Mouse (Mus musculus) G1E (cell line): ENCODE results near the gene Dcun1d2. TPM values are rescaled to one million over a fixed set of nuclear protein-coding genes. Genes with fewer than 3 reads are reported as not detected.
A peak's percentile ranks its signal among the peaks of the same experiment; 100 is the strongest.

ENCODE experiments used
- ATAC-seq: 2 replicates; pipeline ENCODE4 v1.8.0; 2016; ENCODE audit warnings: mild to moderate bottlenecking; ENCODE audit not compliant: insufficient number of reproducible peaks, poor library complexity, low FRiP score, severe bottlenecking; ENCODE audit errors: extremely low read depth
- DNase-seq: peaks from one replicate; pipeline ENCODE4 v3.0.0; 2012; ENCODE audit warnings: low spot score
- H3K27me3 ChIP-seq: 2 replicates; pipeline ENCODE4 v1.6.1; 2012; ENCODE audit warnings: mild to moderate bottlenecking, low read length, inconsistent platforms; ENCODE audit not compliant: insufficient read depth
- H3K36me3 ChIP-seq: replicated peaks from 2 replicates; pipeline ENCODE3; 2012; ENCODE audit warnings: mild to moderate bottlenecking, inconsistent platforms
- H3K4me1 ChIP-seq: 2 replicates; pipeline ENCODE4 v1.6.1; 2012; ENCODE audit warnings: low read depth, low read length, inconsistent platforms, mixed read lengths; ENCODE audit not compliant: insufficient read depth
- H3K4me3 ChIP-seq: 2 replicates; pipeline ENCODE4 v1.5.1; 2012; ENCODE audit warnings: low read depth, mild to moderate bottlenecking, inconsistent platforms, low read length, moderate library complexity, mixed read lengths
- H3K9me3 ChIP-seq: replicated peaks from 2 replicates; pipeline ENCODE4 v1.6.1; 2012; ENCODE audit warnings: inconsistent platforms
- CTCF ChIP-seq: IDR thresholded peaks from 2 replicates; pipeline ENCODE4 v1.5.1; 2012; ENCODE audit warnings: low read depth, low read length, inconsistent platforms, mixed read lengths
- GATA1 ChIP-seq: IDR thresholded peaks from 2 replicates; pipeline ENCODE4 v1.6.1; 2012; ENCODE audit warnings: borderline replicate concordance, low read length, inconsistent platforms, mixed read lengths
- GATA2 ChIP-seq: IDR thresholded peaks from 2 replicates; pipeline ENCODE4 v1.6.1; 2012; ENCODE audit warnings: low read depth, low read length, inconsistent platforms, borderline replicate concordance
- POLR2AphosphoS5 ChIP-seq: IDR thresholded peaks from 2 replicates; pipeline ENCODE4 v1.6.1; 2012; ENCODE audit warnings: low read depth, low read length, inconsistent platforms; ENCODE audit not compliant: insufficient replicate concordance
- TAL1 ChIP-seq: conservative IDR thresholded peaks from 2 replicates; pipeline ENCODE4 v1.6.1; 2012; ENCODE audit warnings: low read depth, low read length, inconsistent platforms, mixed read lengths
- polyA plus RNA-seq: library from polyadenylated mRNA; stranded (reverse); fragments of >175 nt; gene quantifications from 2 replicates; pipeline ENCODE4 v1.2.3, GENCODE M21; 2012
- total RNA-seq, 2 experiments: library from RNA; stranded (forward) in 1 of 2; stranded (reverse) in 1 of 2; fragments of 200-1000 nt in 1 of 2; fragments of >200 nt in 1 of 2; fragmentation: Nextera tagmentation in 1 of 2; gene quantifications; 2 replicates each; pipeline ENCODE4 v1.2.3; 2014 to 2017

Gene Dcun1d2
- total and polyA plus RNA-seq, 3 experiments: 4.6 to 24.0 (median 15.7) TPM

DNA sequence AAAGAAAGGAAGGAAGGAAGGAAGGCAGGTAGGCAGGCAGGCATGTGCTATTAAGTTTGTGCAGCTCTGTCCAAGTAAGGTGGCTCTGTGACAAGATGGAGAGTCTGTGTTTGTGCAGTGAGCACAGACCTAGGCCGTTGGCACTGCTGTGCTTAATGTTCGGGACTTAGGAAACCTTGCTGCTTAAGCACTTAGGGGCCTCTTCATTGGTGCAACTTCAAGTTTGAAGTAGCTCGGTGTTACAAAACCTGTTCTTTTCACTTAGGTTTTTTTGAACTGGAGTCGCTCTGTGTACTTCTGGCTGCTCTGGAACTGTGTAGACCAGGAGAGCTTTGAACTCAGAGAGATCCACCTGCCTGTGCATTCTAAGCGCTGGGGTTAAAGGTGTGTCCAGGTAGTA lies 15.1 kb downstream of the Dcun1d2 start:
- Histone ChIP-seq H3K9me3 (no peaks in the 10 kb centered on the region), H3K4me1 (peaks cover 2% of the 10 kb centered on the region; the same call in 1 of the 2 replicates), H3K4me3 (no peak overlapping the region), H3K36me3 (peaks cover 70% of the 10 kb centered on the region), H3K27me3 (no peaks in the 10 kb centered on the region)
- TF ChIP-seq GATA2 (no peak), GATA1 (no peak), POLR2AphosphoS5 (no peak), CTCF (no peak), TAL1 (no peak)
- DNase-seq (no peak), ATAC-seq (no peak)

DNA sequence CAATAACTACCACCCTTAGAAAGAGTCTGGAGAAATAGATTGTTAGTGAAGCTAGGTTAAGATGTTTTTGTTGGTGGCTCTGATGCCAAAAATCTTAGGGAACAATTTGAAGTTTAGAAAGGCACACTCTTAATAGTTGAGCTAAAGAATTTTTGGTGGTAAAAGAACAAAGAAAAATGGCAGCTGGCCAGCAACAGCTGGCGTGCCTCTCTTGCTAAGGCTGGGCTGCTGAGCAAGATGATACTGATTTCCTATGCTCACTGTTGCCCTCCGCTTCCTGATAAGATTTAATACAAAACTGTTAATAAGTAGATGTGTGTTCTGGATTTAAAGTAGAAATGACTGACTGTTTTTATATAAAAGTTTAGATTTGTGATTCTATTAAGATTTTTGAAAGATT lies 20.4 kb downstream of the Dcun1d2 start:
- ATAC-seq (no peak), DNase-seq (no peak)
- peaks cover 45% of the 10 kb centered on the region for H3K4me1 ChIP-seq
- H3K4me3 ChIP-seq: no peak overlapping the region
- H3K27me3 ChIP-seq: no peaks in the 10 kb centered on the region
- peaks cover 56% of the 10 kb centered on the region for H3K36me3 ChIP-seq
- TF ChIP-seq GATA1: no peak
- TF ChIP-seq TAL1: no peak
- TF ChIP-seq CTCF: no peak
- TF ChIP-seq POLR2AphosphoS5: no peak
- no peak for TF ChIP-seq GATA2
- no peaks in the 10 kb centered on the region for H3K9me3 ChIP-seq

DNA sequence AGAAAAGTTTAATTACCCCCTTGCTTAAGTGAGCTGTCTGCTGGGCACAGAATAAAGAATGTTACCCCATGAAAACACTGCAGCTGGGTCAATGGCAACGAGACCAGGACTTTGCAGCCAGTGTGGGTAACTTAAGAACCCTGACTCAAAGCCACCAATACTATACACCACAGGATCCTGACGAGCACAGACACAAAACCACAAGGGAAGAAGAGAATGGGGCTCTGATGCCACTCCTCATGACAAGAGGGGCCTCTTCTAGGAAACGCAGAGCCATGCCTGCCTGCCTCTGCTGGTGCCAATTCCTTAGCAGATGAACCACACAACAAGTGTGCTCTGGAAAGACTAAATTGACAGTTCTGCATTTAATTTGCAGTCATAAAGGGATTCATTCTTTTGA lies 24.6 kb downstream of the Dcun1d2 start:
- Histone ChIP-seq H3K4me3 (peak overlapping the region; percentile 24; the same call in 1 of the 2 replicates), H3K27me3 (no peaks in the 10 kb centered on the region), H3K9me3 (no peaks in the 10 kb centered on the region), H3K4me1 (peaks cover 67% of the 10 kb centered on the region), H3K36me3 (peaks cover 58% of the 10 kb centered on the region)
- DNase-seq: peak; percentile 55
- no peak for ATAC-seq
- TF ChIP-seq POLR2AphosphoS5 (no peak), GATA2 (no peak), TAL1 (no peak), GATA1 (no peak), CTCF (no peak)

DNA sequence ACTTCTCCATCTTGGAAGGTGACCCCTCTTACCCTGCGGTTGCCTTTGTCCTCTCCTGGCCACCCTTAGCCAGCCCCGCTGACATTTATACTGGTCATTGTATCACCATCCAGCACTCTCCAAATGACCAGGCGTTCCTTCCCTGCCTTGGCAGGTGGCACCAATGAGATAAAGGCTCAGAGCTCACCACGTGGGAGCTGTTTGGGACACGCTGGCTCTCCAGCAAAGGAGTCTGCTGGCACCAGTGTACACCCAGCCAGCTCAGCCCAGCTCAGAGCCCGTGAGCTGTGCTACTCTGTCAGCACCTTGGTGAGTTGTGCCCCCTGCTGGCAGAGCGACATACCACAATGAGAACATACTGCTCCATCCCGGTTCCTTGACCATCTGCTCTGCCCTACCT lies 33.9 kb downstream of the Dcun1d2 start, which contains the start of gene Adprhl1:
Gene Adprhl1 (minus strand): TSS at position 144 of the 400 bp plus-strand sequence.
- DNase-seq (peak; percentile 55), ATAC-seq (peak; percentile 57; the same call in 1 of the 2 replicates)
- H3K4me1 ChIP-seq: peaks cover 33% of the 10 kb centered on the region
- H3K36me3 ChIP-seq: peaks cover 42% of the 10 kb centered on the region
- H3K9me3 ChIP-seq: no peaks in the 10 kb centered on the region
- H3K4me3 ChIP-seq: no peak within 1 kb of the TSS
- H3K27me3 ChIP-seq: peaks cover 21% of the 10 kb centered on the region
- no peak for TF ChIP-seq GATA2
- TF ChIP-seq TAL1: no peak
- TF ChIP-seq CTCF: peak; percentile 86

DNA sequence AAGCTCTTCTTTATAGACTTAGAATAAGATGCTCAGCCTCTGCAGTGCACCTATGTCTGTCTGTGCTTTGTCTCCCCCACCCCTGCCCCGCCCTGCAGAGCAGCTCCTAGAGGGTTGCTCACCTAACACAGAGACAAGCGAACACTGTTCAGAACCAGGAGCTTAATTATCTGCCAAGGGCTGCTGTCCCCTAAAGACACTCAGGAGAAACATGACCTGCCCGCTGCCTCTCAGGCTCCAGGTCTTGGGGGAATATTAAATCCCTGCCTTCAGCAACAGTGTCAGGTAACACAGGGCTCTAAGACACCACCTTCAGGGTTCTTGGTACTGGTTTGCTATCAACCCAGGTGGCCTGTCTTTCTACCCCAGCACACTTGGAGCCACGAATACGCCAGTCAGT lies 34.5 kb downstream of the Dcun1d2 start:
- TF ChIP-seq CTCF: no peak
- TF ChIP-seq GATA1: no peak
- no peak for TF ChIP-seq TAL1
- no peak for TF ChIP-seq POLR2AphosphoS5
- no peak for TF ChIP-seq GATA2
- no peaks in the 10 kb centered on the region for H3K9me3 ChIP-seq
- peaks cover 23% of the 10 kb centered on the region for H3K27me3 ChIP-seq
- H3K4me1 ChIP-seq: peaks cover 29% of the 10 kb centered on the region
- H3K4me3 ChIP-seq: no peak overlapping the region
- DNase-seq: no peak
- no peak for ATAC-seq
- H3K36me3 ChIP-seq: peaks cover 36% of the 10 kb centered on the region

DNA sequence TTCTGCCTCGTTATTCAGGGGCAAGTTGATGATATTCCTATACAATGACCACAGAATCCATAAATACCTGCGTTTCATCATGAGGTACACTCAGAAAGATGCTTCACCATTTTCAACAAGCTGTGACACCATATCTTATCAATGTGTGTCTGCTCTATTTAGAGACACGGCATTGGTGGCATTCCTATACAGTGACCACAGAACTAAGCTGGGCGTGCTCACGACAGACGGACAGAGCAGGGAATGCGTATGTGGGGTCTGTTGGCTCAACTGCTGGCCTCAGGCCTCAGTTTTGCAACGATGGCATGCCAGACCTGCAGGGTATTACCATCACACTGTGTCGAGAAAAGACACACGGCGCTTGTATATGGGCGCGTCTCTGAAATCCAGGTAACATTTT lies 35.1 kb downstream of the Dcun1d2 start:
- H3K9me3 ChIP-seq: no peaks in the 10 kb centered on the region
- H3K36me3 ChIP-seq: peaks cover 30% of the 10 kb centered on the region
- TF ChIP-seq CTCF: no peak
- no peak for TF ChIP-seq TAL1
- TF ChIP-seq GATA1: no peak
- no peak for TF ChIP-seq GATA2
- no peak for TF ChIP-seq POLR2AphosphoS5
- peaks cover 23% of the 10 kb centered on the region for H3K4me1 ChIP-seq
- no peak overlapping the region for H3K4me3 ChIP-seq
- DNase-seq: no peak
- H3K27me3 ChIP-seq: peaks cover 28% of the 10 kb centered on the region
- ATAC-seq: no peak
